In the genomic region with DNA sequence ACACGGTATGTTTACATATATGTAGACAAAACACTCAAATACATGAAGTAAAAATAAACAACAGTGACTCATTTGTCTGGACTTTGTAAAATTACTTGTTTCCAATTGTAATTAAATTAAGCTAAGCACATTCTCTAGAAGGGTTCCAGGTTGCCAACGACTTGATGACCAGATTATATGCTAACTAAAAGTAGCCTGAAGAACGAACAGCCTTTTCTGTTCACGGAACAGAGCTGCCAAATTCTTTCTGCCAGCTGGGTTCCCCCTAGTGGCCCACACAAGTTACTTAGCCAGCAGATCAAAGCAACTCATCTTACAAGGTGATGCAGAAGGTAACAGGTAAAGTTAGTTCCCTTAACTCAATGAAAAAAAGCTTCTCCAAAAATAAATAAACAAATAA, we compare ENCODE assay signal across 8 mouse cellular contexts. TPM values are rescaled to one million over a fixed set of nuclear protein-coding genes. Genes with fewer than 3 reads are reported as not detected.
DNase-seq lines count a peak whose midpoint lies in the region; ATAC-seq and TF ChIP-seq lines count a peak whose summit lies in the region.

No protein-coding gene starts in this region.

- peak; percentile 72 for TF ChIP-seq CTCF in left cerebral cortex, adult 2 months (IDR thresholded peaks at IDR 0.05)

- H3K27ac ChIP-seq in left cerebral cortex, adult 2 months = no peak overlapping the region

- DNase-seq in cerebellum, adult 18-20 months = peak; percentile 8 to 11
- DNase-seq in cerebellum, postnatal 4 days (ENCODE audit: low spot score in 2 of 2) = no peak
- DNase-seq in left cerebral cortex, adult 2 months (ENCODE audit: extremely low spot score in 1 of 2, low spot score in 2 of 2) = no peak
- no peak for DNase-seq in left cerebral cortex, postnatal 36 days (ENCODE audit: low spot score in 2 of 2)
- peak; percentile 29 to 34 for DNase-seq in left cerebral cortex, postnatal 14 days (ENCODE audit: low spot score in 2 of 2)
- peak; percentile 12 for DNase-seq in telencephalon, adult 2 months (ENCODE audit: low read depth, low spot score)
- DNase-seq in MN1 (ENCODE audit: low spot score) = no peak

- H3K4me3 ChIP-seq in left cerebral cortex, adult 2 months = no peak overlapping the region

- ATAC-seq in activated CD4-positive, CD25-positive, alpha-beta regulatory T cell, adult 4 months = peak; percentile 36

- intact Hi-C loops in left cerebral cortex, adult 2 months (cut with DNase I) = loop anchor here (5.0 kb wide), 2 partner anchors 92 to 237 kb away; no protein-coding TSS in a partner anchor
- intact Hi-C loops in left cerebral cortex, postnatal 36 days (cut with DNase I) = loop anchor here (5.0 kb wide), 1 partner anchor 237 kb away; no protein-coding TSS in a partner anchor
- intact Hi-C loops in left cerebral cortex, postnatal 14 days (cut with DNase I) = loop anchor here (2.0 to 10.0 kb wide), 3 partner anchors 67 to 239 kb away; a partner anchor contains a TSS

RNA-seq across cellular contexts. Expression of a gene that starts 16.6 kb away (rescaled TPM):
- total RNA-seq in left cerebral cortex, adult 2 months (2021) = not detected
- not detected for total RNA-seq in left cerebral cortex, postnatal 36 days (2021)
- not detected for polyA plus RNA-seq in activated CD4-positive, CD25-positive, alpha-beta regulatory T cell, adult 4 months (2017; shearing (Covaris generic))
- total RNA-seq in left cerebral cortex, postnatal 14 days (2021) = not detected

RNA-seq across cellular contexts. Expression of a gene that starts 42.4 kb away (rescaled TPM):
- under 1 TPM in 1 of 2 experiments, not detected in 1; 0.14 TPM for total RNA-seq in left cerebral cortex, adult 2 months (2021)
- total RNA-seq in left cerebral cortex, postnatal 36 days (2021) = not detected
- polyA plus RNA-seq in activated CD4-positive, CD25-positive, alpha-beta regulatory T cell, adult 4 months (2017; shearing (Covaris generic)) = under 1 TPM in 1 of 2 experiments, not detected in 1; 0.19 TPM
- total RNA-seq in left cerebral cortex, postnatal 14 days (2021) = under 1 TPM; 0.08 to 0.09 TPM

RNA-seq across cellular contexts. Expression of a gene that starts 52.3 kb away (rescaled TPM):
- total RNA-seq in left cerebral cortex, adult 2 months (2021) = 1 to 10 TPM; 1.3 to 1.7 TPM
- 1 to 10 TPM; 2.0 to 2.1 TPM for total RNA-seq in left cerebral cortex, postnatal 36 days (2021)
- under 1 TPM; 0.25 to 0.34 TPM for polyA plus RNA-seq in activated CD4-positive, CD25-positive, alpha-beta regulatory T cell, adult 4 months (2017; shearing (Covaris generic))
- total RNA-seq in left cerebral cortex, postnatal 14 days (2021) = 1 to 10 TPM; 1.6 TPM

RNA-seq across cellular contexts. Expression of a gene that starts 55.0 kb away (rescaled TPM):
- 10 to 100 TPM; 43.3 to 45.7 TPM for total RNA-seq in left cerebral cortex, adult 2 months (2021)
- 10 to 100 TPM; 39.3 to 43.8 TPM for total RNA-seq in left cerebral cortex, postnatal 36 days (2021)
- polyA plus RNA-seq in activated CD4-positive, CD25-positive, alpha-beta regulatory T cell, adult 4 months (2017; shearing (Covaris generic)) = 1 to 10 TPM; 2.7 to 3.9 TPM
- total RNA-seq in left cerebral cortex, postnatal 14 days (2021) = 10 to 100 TPM; 40.1 to 41.9 TPM

Comparison
In these comparisons a context has a peak if more than half of its experiments do, and no peak if none do; other contexts are left out.
1. DNase-seq: peak in cerebellum, adult 18-20 months (2 of 2), left cerebral cortex, postnatal 14 days (2 of 2) and telencephalon, adult 2 months (single experiment); none in cerebellum, postnatal 4 days (0 of 2), left cerebral cortex, adult 2 months (0 of 2), left cerebral cortex, postnatal 36 days (0 of 2) and MN1 (single experiment).